22 mouse cellular contexts compared by ENCODE assay signal in the genomic region with DNA sequence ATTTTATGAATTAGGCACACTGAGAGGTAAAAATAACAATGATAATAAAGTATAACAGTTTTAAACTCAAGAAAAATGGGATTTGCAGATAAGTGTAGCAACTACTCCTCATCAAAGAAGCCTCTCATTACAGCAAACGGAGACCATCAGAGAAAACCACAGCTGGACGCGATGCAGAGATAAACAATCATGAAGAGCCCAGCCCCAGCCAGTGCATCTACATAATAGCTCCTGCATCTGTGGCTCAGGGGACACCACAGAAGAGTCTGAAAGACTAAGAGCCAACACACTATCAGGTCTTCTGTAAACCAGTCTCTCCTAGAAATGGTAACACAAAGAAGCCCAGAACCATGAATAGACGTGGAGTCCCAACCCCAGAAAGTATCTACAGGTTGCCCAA. TPM values are rescaled to one million over a fixed set of nuclear protein-coding genes. Genes with fewer than 3 reads are reported as not detected.
A peak's percentile ranks its signal among the peaks of the same experiment; 100 is the strongest.
DNase-seq lines count a peak whose midpoint lies in the region; ATAC-seq and TF ChIP-seq lines count a peak whose summit lies in the region.
"Had no signal": no experiment of that assay in that cellular context is flagged by ENCODE, and none has a peak within 500 bp of the region (broad histone marks: within the 10 kb centered on the region; RNA-seq: fewer than 3 reads in every experiment).

No protein-coding gene starts in this region.

- no peak overlapping the region for H3K4me2 ChIP-seq in liver, embryonic 11.5 days
- no peak overlapping the region for H3K4me2 ChIP-seq in liver, embryonic 15.5 days
- no peak overlapping the region for H3K4me2 ChIP-seq in intestine, postnatal 0 days (replicated peaks; ENCODE audit: low read depth)
- H3K4me2 ChIP-seq: heart, embryonic 13.5 days; hindbrain, embryonic 15.5 days had no signal

- no peaks in the 10 kb centered on the region for H3K27me3 ChIP-seq in MEL (ENCODE audit: control insufficient read depth in 1 of 2, insufficient read depth in 2 of 2, low read length in 2 of 2)
- H3K27me3 ChIP-seq in liver, embryonic 11.5 days (replicated peaks; ENCODE audit: control insufficient read depth, insufficient read depth, low read length) = no peaks in the 10 kb centered on the region
- no peaks in the 10 kb centered on the region for H3K27me3 ChIP-seq in liver, embryonic 15.5 days
- H3K27me3 ChIP-seq in intestine, postnatal 0 days (replicated peaks; ENCODE audit: control insufficient read depth, insufficient read depth, low read length) = no peaks in the 10 kb centered on the region
- H3K27me3 ChIP-seq: CH12.LX; heart, embryonic 13.5 days; hindbrain, embryonic 15.5 days; Patski had no signal

- TF ChIP-seq CTCF in MEL (IDR thresholded peaks at IDR 0.05 in 2 of 3, conservative IDR thresholded peaks at IDR 0.05 in 1 of 3; ENCODE audit: control insufficient read depth in 1 of 3, insufficient read depth in 1 of 3, low read depth in 2 of 3, low read length in 3 of 3, poor library complexity in 1 of 3, severe bottlenecking in 1 of 3) = no peak
- no peak for TF ChIP-seq CTCF in intestine, postnatal 0 days (IDR thresholded peaks at IDR 0.05; ENCODE audit: low read depth)

- ATAC-seq in liver, embryonic 11.5 days (replicated peaks; ENCODE audit: low FRiP score) = peak; percentile 87
- ATAC-seq in liver, embryonic 15.5 days (ENCODE audit: insufficient read depth) = 0 out of 2 replicates have a peak, but pooled peaks have one; percentile 34
- ATAC-seq in intestine, postnatal 0 days = no peak
- ATAC-seq: activated CD4-positive, CD25-positive, alpha-beta regulatory T cell, adult 4 months; forebrain, embryonic 14.5 days; Patski had no signal

- H3K27ac ChIP-seq in MEL (ENCODE audit: control insufficient read depth, low read depth, low read length) = no peak overlapping the region
- no peak overlapping the region for H3K27ac ChIP-seq in liver, embryonic 11.5 days (ENCODE audit: low read depth, low read length)
- no peak overlapping the region for H3K27ac ChIP-seq in liver, embryonic 15.5 days (replicated peaks)
- H3K27ac ChIP-seq in intestine, postnatal 0 days (ENCODE audit: low read depth, low read length) = no peak overlapping the region
- H3K27ac ChIP-seq: embryonic facial prominence, embryonic 10.5 days; forebrain, embryonic 10.5 days; gastrocnemius, adult 2 months; heart, embryonic 13.5 days; hindbrain, embryonic 15.5 days had no signal

- H3K79me2 ChIP-seq in MEL (ENCODE audit: control insufficient read depth, insufficient read depth, low read length, poor library complexity) = no peaks in the 10 kb centered on the region

- no peak overlapping the region for H3K4me3 ChIP-seq in MEL (ENCODE audit: control insufficient read depth in 1 of 2, insufficient read depth in 1 of 2, low read depth in 2 of 2, low read length in 2 of 2)
- no peak overlapping the region for H3K4me3 ChIP-seq in liver, embryonic 11.5 days (ENCODE audit: low read depth, low read length)
- no peak overlapping the region for H3K4me3 ChIP-seq in liver, embryonic 15.5 days (replicated peaks)
- no peak overlapping the region for H3K4me3 ChIP-seq in intestine, postnatal 0 days (ENCODE audit: low read depth, low read length)
- H3K4me3 ChIP-seq: embryonic facial prominence, embryonic 10.5 days; erythroblast, embryonic 14.5 days; forebrain, embryonic 10.5 days; gastrocnemius, adult 2 months; heart, embryonic 13.5 days; hindbrain, embryonic 15.5 days had no signal

- H3K36me3 ChIP-seq in MEL (ENCODE audit: control insufficient read depth in 1 of 2, insufficient read depth in 2 of 2, low read length in 2 of 2) = peaks cover 0 to 2% of the 10 kb centered on the region in 2 experiments; a peak in 1 of 4 replicates
- no peaks in the 10 kb centered on the region for H3K36me3 ChIP-seq in liver, embryonic 11.5 days (ENCODE audit: control insufficient read depth, insufficient read depth, low read length)
- H3K36me3 ChIP-seq in liver, embryonic 15.5 days (replicated peaks) = no peaks in the 10 kb centered on the region
- H3K36me3 ChIP-seq in intestine, postnatal 0 days (ENCODE audit: control insufficient read depth, insufficient read depth) = no peaks in the 10 kb centered on the region
- H3K36me3 ChIP-seq: embryonic facial prominence, embryonic 10.5 days; forebrain, embryonic 10.5 days; heart, embryonic 13.5 days; hindbrain, embryonic 15.5 days had no signal

- 0 out of 4 replicates have a peak, but pooled peaks of 1 of the 2 experiments have one; percentile 14 for TF ChIP-seq EP300 in MEL (IDR thresholded peaks at IDR 0.05; ENCODE audit: low read depth in 1 of 2, low read length in 2 of 2)

- peak; percentile 44 for DNase-seq in MEL (ENCODE audit: low read depth, low spot score)
- no peak for DNase-seq in liver, embryonic 11.5 days (ENCODE audit: low spot score)
- no peak for DNase-seq in layer of hippocampus, adult 9-10 months (ENCODE audit: low spot score)
- no peak for DNase-seq in ovary, postnatal 14 days (ENCODE audit: low spot score)
- DNase-seq: adrenal gland, postnatal 14 days; cerebellum, adult 11-12 months; cerebellum, adult 9-10 months; cerebellum, postnatal 36 days; gastrocnemius, adult 2 months; gastrocnemius, postnatal 25 days; heart, postnatal 36 days had no signal

- H3K4me1 ChIP-seq in MEL (ENCODE audit: control insufficient read depth in 1 of 2, insufficient read depth in 2 of 2, low read length in 2 of 2) = peaks cover 0 to 3% of the 10 kb centered on the region in 2 experiments; a peak in 2 of 4 replicates
- no peaks in the 10 kb centered on the region for H3K4me1 ChIP-seq in liver, embryonic 11.5 days (replicated peaks; ENCODE audit: control insufficient read depth, insufficient read depth, low read length)
- peaks cover 7% of the 10 kb centered on the region for H3K4me1 ChIP-seq in liver, embryonic 15.5 days (replicated peaks)
- H3K4me1 ChIP-seq in intestine, postnatal 0 days (replicated peaks; ENCODE audit: control insufficient read depth, insufficient read depth, low read length) = 0 out of 2 replicates have a peak, but pooled peaks cover 4% of the 10 kb centered on the region
- H3K4me1 ChIP-seq: embryonic facial prominence, embryonic 10.5 days; forebrain, embryonic 10.5 days; hindbrain, embryonic 15.5 days had no signal

- H3K9me3 ChIP-seq in MEL (replicated peaks; ENCODE audit: insufficient read depth, low read length) = no peaks in the 10 kb centered on the region
- H3K9me3 ChIP-seq in liver, embryonic 11.5 days (ENCODE audit: control insufficient read depth, low read length) = no peaks in the 10 kb centered on the region
- H3K9me3 ChIP-seq in liver, embryonic 15.5 days (replicated peaks) = no peaks in the 10 kb centered on the region
- no peaks in the 10 kb centered on the region for H3K9me3 ChIP-seq in intestine, postnatal 0 days (ENCODE audit: control insufficient read depth)
- H3K9me3 ChIP-seq: embryonic facial prominence, embryonic 10.5 days; forebrain, embryonic 10.5 days; heart, embryonic 13.5 days; hindbrain, embryonic 15.5 days had no signal

- TF ChIP-seq RAD21 in MEL (IDR thresholded peaks at IDR 0.05; ENCODE audit: low read depth, low read length) = no peak

- TF ChIP-seq POLR2A in MEL (IDR thresholded peaks at IDR 0.05; ENCODE audit: control insufficient read depth in 1 of 2, insufficient read depth in 1 of 2, low read depth in 1 of 2, low read length in 2 of 2, poor library complexity in 1 of 2) = no peak

- WGBS in liver, embryonic 11.5 days = 52% methylated on average over 4 of the region's 4 CpGs
- 25% methylated on average over 4 of the region's 4 CpGs for WGBS in liver, embryonic 15.5 days (ENCODE audit: insufficient replicate concordance)
- WGBS in intestine, postnatal 0 days = 74% methylated on average over 4 of the region's 4 CpGs

- no peak overlapping the region for H3K9ac ChIP-seq in MEL (ENCODE audit: control insufficient read depth, low read depth, low read length, poor library complexity, severe bottlenecking)
- no peak overlapping the region for H3K9ac ChIP-seq in liver, embryonic 11.5 days (ENCODE audit: low read depth, low read length)
- H3K9ac ChIP-seq in liver, embryonic 15.5 days = no peak overlapping the region
- no peak overlapping the region for H3K9ac ChIP-seq in intestine, postnatal 0 days (ENCODE audit: low read depth, low read length)
- H3K9ac ChIP-seq: heart, embryonic 13.5 days; hindbrain, embryonic 15.5 days had no signal

TF ChIP-seq in MEL, 35 proteins besides CTCF, POLR2A, EP300 and RAD21:
- no peak for TF ChIP-seq NELFE (IDR thresholded peaks at IDR 0.05; ENCODE audit: low read depth, low read length)
- TF ChIP-seq GATA1 (IDR thresholded peaks at IDR 0.05; ENCODE audit: low read depth, low read length) = peak; percentile 41; the same call in 1 of the 2 replicates
- TF ChIP-seq USF1 (IDR thresholded peaks at IDR 0.05; ENCODE audit: low read depth, low read length) = no peak

RNA-seq across cellular contexts. Expression of gene Cited2, which starts 45.7 kb away (rescaled TPM):
- 2.3 and 2.8 TPM in 2 replicates for total RNA-seq in MEL (2012; rRNA removed)
- polyA plus RNA-seq in MEL (2012; ENCODE audit: insufficient read depth in 1 of 2, insufficient read length in 2 of 2, low read depth in 1 of 2, low replicate concordance in 2 of 2, missing spikeins in 1 of 2) = 10 to 100 TPM in 1 of 2 experiments, not detected in 1; 13.1 TPM
- polyA plus RNA-seq in liver, embryonic 11.5 days (2014; fragmentation: Nextera tagmentation; extraction: Ambion mirVana) = 50.7 and 50.8 TPM in 2 replicates
- 17.4 TPM in 2 replicates for polyA plus RNA-seq in liver, embryonic 15.5 days (2015; fragmentation: Nextera tagmentation; extraction: Ambion mirVana)
- 41.8 and 47.0 TPM in 2 replicates for polyA plus RNA-seq in intestine, postnatal 0 days (2015; fragmentation: Nextera tagmentation; extraction: Ambion mirVana)
